Mouse (Mus musculus) hindbrain, embryonic 10.5 days (tissue): ENCODE measurements at regions not wholly inside any gene's neighbourhood (a gene's known extent, or its start where the extent isn't known, plus 50 kb on each side); places are given as distances from the start of the nearest gene placed in this dataset.

Experiments used
- DNase-seq: peaks from one replicate; pipeline ENCODE4 v3.0.0-alpha.2; 2017; ENCODE audit warnings: low spot score
- H3K27ac ChIP-seq: fragments of 300-500 bp; sonication (generic); 2 replicates; pipeline ENCODE4 v1.5.1; 2016; ENCODE audit warnings: mild to moderate bottlenecking, moderate library complexity
- H3K27me3 ChIP-seq: fragments of 300-500 bp; sonication (generic); 2 replicates; pipeline ENCODE4 v1.6.1; 2016; ENCODE audit warnings: mild to moderate bottlenecking; ENCODE audit not compliant: poor library complexity, insufficient read depth, severe bottlenecking
- H3K36me3 ChIP-seq: fragments of 300-500 bp; sonication (generic); 2 replicates; pipeline ENCODE4 v1.6.1; 2016; ENCODE audit warnings: mild to moderate bottlenecking, moderate library complexity
- H3K4me1 ChIP-seq: fragments of 300-500 bp; sonication (generic); replicated peaks from 2 replicates; pipeline ENCODE4 v1.6.1; 2016; ENCODE audit warnings: mild to moderate bottlenecking
- H3K4me3 ChIP-seq: fragments of 300-500 bp; sonication (generic); 2 replicates; pipeline ENCODE4 v1.5.1; 2016; ENCODE audit warnings: mild to moderate bottlenecking, moderate library complexity
- H3K9me3 ChIP-seq: fragments of 300-500 bp; sonication (generic); 2 replicates; pipeline ENCODE4 v1.6.1; 2016; ENCODE audit warnings: mild to moderate bottlenecking, moderate library complexity
- WGBS: fragments of 180-500 bp; shearing (Covaris S2); methylation state at CpG from one replicate; pipeline ENCODE4 v1.1.7; 2016; 5-methylcytosine and 5-hydroxymethylcytosine counted together

DNA sequence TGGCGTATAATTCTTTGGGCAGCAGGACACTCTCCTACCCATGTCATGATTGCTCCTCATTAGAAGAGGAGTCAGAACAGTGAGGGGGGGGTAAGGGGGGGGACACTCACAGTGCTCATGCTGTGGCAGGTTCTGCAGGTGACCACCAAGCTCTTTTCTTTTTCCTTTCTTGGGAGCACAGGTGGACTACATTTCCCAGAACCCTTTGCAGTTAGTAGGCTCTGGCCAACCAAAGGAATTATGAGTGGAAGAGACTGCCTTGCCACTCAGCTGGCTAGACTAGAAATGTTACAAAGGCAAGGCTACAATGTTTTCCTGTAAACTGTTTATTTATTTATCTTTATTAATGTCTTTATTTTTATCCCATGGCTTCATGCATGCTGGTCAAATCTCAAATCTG, 53.6 kb upstream of the Ifnlr1 start:
- Histone ChIP-seq H3K27ac (no peak overlapping the region), H3K27me3 (no peaks in the 10 kb centered on the region), H3K4me3 (no peak overlapping the region), H3K36me3 (no peaks in the 10 kb centered on the region), H3K4me1 (no peaks in the 10 kb centered on the region), H3K9me3 (no peaks in the 10 kb centered on the region)
- DNase-seq: no peak
- WGBS: 97% methylated on average over 1 of the region's 1 CpGs

DNA sequence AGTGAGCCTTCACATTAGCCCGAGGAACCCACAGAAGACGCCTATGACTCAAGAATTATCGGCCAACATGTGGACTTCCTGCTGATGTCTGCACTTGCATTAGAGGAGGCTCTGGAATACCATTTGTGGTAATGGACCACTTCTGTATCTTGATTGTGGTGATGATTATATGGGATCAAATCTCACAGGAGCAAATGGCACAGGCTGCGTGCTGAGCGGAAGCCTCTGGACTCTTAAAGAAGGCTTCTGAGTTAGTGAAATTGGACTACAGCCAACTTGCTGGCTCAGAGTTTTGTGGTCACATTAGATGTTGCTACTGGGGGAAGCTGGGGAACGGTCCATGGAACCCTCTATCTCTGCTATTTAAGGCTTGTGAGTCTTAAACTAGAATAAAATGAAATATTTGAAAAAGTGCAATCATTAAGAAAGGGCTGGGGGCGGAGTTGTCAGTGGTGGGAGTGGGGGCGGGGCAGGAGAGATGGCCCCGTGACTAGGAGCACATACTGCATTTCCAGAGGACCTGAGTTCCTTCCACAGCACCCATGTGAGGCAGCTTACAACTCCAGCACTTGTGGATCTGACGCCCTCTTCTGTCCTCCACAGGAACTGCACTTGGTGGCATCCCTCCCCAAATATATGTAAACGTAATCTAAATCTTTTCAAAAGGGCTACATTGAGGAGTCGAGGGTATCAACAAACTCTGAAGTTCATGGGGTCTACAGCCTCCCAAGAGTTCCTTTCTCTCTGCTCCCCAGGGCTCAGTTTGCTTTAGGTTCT, 56.1 kb upstream of the Ifnlr1 start:
- H3K27ac ChIP-seq: no peak overlapping the region
- 90% methylated on average over 12 of the region's 12 CpGs for WGBS
- no peak overlapping the region for H3K4me3 ChIP-seq
- H3K9me3 ChIP-seq: no peaks in the 10 kb centered on the region
- no peaks in the 10 kb centered on the region for H3K27me3 ChIP-seq
- no peaks in the 10 kb centered on the region for H3K4me1 ChIP-seq
- no peak for DNase-seq
- no peaks in the 10 kb centered on the region for H3K36me3 ChIP-seq

GRCm38 (mm10) chr4:135626461-135626860, 53.0 kb upstream of the Grhl3 start:
- H3K27ac ChIP-seq: no peak overlapping the region
- no peak for DNase-seq
- WGBS: 89% methylated on average over 15 of the region's 15 CpGs
- no peaks in the 10 kb centered on the region for H3K9me3 ChIP-seq
- H3K36me3 ChIP-seq: no peaks in the 10 kb centered on the region
- H3K27me3 ChIP-seq: no peaks in the 10 kb centered on the region
- H3K4me1 ChIP-seq: peaks cover 12% of the 10 kb centered on the region; the same call in 1 of the 2 replicates
- no peak overlapping the region for H3K4me3 ChIP-seq

DNA sequence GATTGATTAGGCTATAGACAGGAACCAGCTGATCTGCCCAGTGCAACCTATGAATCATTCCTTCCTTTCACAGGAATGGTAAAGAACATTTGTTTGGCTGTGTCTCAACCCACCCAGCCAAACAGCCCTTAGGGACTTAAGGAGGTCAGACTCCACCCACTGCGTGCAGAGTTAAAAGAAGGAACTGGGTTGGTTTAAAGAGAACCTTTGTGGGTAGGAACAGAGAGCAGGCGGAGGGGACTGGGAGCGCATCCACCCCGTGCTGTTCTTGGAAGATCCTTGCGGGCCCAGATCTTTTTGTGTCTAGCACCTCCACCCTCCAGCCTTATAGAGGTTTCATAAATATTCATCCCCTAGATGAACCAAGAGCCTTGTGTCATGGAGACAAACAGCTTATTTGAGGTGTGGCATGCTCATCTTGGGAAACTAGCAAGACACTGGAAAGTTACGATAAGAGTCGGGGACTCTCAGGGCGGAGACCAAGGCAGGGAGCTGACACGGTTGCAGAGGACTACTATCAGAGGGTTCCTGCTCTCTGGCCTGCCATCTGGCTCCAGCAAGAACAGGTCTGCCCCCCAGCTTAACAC, 49.8 kb upstream of the Grhl3 start:
- Histone ChIP-seq H3K27me3 (peaks cover 9% of the 10 kb centered on the region), H3K4me1 (peaks cover 16% of the 10 kb centered on the region), H3K36me3 (no peaks in the 10 kb centered on the region), H3K4me3 (no peak overlapping the region), H3K27ac (peak overlapping the region; percentile 71), H3K9me3 (0 out of 2 replicates have a peak, but pooled peaks cover 3% of the 10 kb centered on the region)
- no peak for DNase-seq
- 78% methylated on average over 9 of the region's 9 CpGs for WGBS
